Mouse (Mus musculus): ENCODE measurements around the gene Akt1s1.

DNA sequence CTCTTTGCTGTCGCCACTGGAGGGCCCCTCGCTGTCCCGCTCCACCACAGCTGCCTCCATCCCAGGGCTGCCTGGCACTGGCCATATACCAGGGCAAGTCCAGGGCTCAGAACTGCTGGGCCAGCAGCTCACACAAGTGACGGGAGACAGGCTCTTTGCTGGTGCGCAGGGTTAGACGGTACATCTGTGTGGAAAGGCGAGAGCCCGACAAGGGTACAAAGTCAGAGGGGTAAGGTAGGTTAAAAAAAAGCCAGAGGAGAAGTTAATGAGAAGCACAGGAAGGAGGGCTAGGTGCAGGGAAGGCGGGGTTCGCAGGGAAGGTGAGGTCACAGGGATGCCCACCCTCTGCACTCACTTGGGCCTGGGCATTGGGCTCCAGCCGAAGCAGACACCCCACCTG, 51.8 kb downstream of the Akt1s1 start:
- TF ChIP-seq FLI1 (IDR thresholded peaks at IDR 0.05; ENCODE audit: low read length) (no peak), GATA1 (IDR thresholded peaks at IDR 0.05; ENCODE audit: borderline replicate concordance, low read length) (no peak)

Data from megakaryocyte, embryonic 14.5 days (primary cell).